ENCODE assay signal across 18 mouse cellular contexts in the genomic region with DNA sequence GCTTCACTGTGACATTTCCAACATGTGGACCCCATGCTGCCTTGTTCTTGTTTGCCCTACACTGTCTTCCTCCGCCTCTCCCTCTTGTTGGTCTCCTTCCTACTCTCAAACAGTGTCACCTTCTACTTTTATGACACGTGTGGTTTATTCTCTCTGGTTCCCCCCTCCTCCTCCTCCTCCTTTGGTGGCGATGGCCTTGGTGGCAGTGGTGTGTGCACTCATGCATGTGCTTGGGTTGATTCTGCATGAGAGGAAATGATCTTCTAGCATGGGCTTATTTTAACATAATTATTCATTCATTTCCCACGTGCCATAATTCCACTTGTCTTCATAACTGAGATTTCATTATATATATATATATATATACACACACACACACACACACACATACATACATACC.
"Had no signal": no experiment of that assay in that cellular context is flagged by ENCODE, and none has a peak within 500 bp of the region (broad histone marks: within the 10 kb centered on the region; RNA-seq: fewer than 3 reads in every experiment).

No protein-coding gene starts in this region.

- H3K36me3 ChIP-seq: midbrain, embryonic 13.5 days; midbrain, embryonic 15.5 days; neural tube, embryonic 15.5 days; stomach, embryonic 15.5 days had no signal

- H3K27ac ChIP-seq: midbrain, embryonic 13.5 days; midbrain, embryonic 15.5 days; neural tube, embryonic 13.5 days; neural tube, embryonic 15.5 days; stomach, embryonic 15.5 days; stomach, postnatal 0 days had no signal

- H3K4me2 ChIP-seq: lung, embryonic 14.5 days; midbrain, embryonic 11.5 days; midbrain, embryonic 13.5 days; midbrain, embryonic 15.5 days; neural tube, embryonic 13.5 days; neural tube, embryonic 15.5 days; stomach, embryonic 15.5 days had no signal

- DNase-seq: lung, adult 18-20 months; lung, embryonic 14.5 days; lung, postnatal 10 days; lung, postnatal 4 days; right cerebral cortex, adult 18-20 months; right cerebral cortex, postnatal 25 days; right cerebral cortex, postnatal 4 days; spleen, adult 18-20 months; thymus, adult 2 months; thymus, postnatal 25 days; thymus, postnatal 4 days had no signal

- H3K4me3 ChIP-seq: midbrain, embryonic 13.5 days; midbrain, embryonic 15.5 days; neural tube, embryonic 13.5 days; neural tube, embryonic 15.5 days; stomach, embryonic 15.5 days had no signal

- H3K9me3 ChIP-seq: midbrain, embryonic 13.5 days; midbrain, embryonic 15.5 days; neural tube, embryonic 13.5 days; neural tube, embryonic 15.5 days; stomach, embryonic 15.5 days had no signal

- H3K4me1 ChIP-seq: midbrain, embryonic 13.5 days; midbrain, embryonic 15.5 days; neural tube, embryonic 13.5 days; neural tube, embryonic 15.5 days; stomach, embryonic 15.5 days had no signal

- H3K27me3 ChIP-seq: midbrain, embryonic 13.5 days; midbrain, embryonic 15.5 days; neural tube, embryonic 13.5 days; neural tube, embryonic 15.5 days; stomach, embryonic 15.5 days had no signal

- ATAC-seq: midbrain, embryonic 13.5 days; midbrain, embryonic 15.5 days had no signal

- H3K9ac ChIP-seq: lung, embryonic 14.5 days; midbrain, embryonic 13.5 days; midbrain, embryonic 15.5 days; neural tube, embryonic 13.5 days; neural tube, embryonic 15.5 days; stomach, embryonic 15.5 days had no signal
